Mouse (Mus musculus) lung, postnatal 25 days (tissue): ENCODE data around the gene Ncor2.

Experiments
- DNase-seq: peaks from one replicate; pipeline ENCODE4 v3.0.0; 2022; ENCODE audit warnings: low spot score

Gene Ncor2

GRCm38 (mm10) chr5:125093795-125094194 is 85.2 kb downstream of the Ncor2 start:
- DNase-seq, result no peak

GRCm38 (mm10) chr5:125088076-125088475 is 90.9 kb downstream of the Ncor2 start:
- DNase-seq, result no peak

- DNase-seq, result no peak
Observed at GRCm38 (mm10) chr5:125085097-125085617, 93.9 kb downstream of the Ncor2 start.

- DNase-seq, result no peak
Observed at GRCm38 (mm10) chr5:125083674-125084073, 95.3 kb downstream of the Ncor2 start.

GRCm38 (mm10) chr5:125081318-125082101 is 97.5 kb downstream of the Ncor2 start:
- DNase-seq, result peak; percentile 90

- peak; percentile 70 for DNase-seq
Observed at GRCm38 (mm10) chr5:125080787-125081317, 98.2 kb downstream of the Ncor2 start.

GRCm38 (mm10) chr5:125080352-125080751 is 98.7 kb downstream of the Ncor2 start:
- DNase-seq, result no peak

- DNase-seq, result no peak
Observed at GRCm38 (mm10) chr5:125078220-125078619, 100.8 kb downstream of the Ncor2 start.

GRCm38 (mm10) chr5:125076183-125076582 is 102.8 kb downstream of the Ncor2 start:
- DNase-seq, result no peak

GRCm38 (mm10) chr5:125074571-125075171 is 104.3 kb downstream of the Ncor2 start:
- DNase-seq, result no peak

GRCm38 (mm10) chr5:125073896-125074295 is 105.1 kb downstream of the Ncor2 start:
- no peak for DNase-seq

- DNase-seq, result no peak
Observed at GRCm38 (mm10) chr5:125073335-125073734, 105.7 kb downstream of the Ncor2 start.

- DNase-seq, result no peak
Observed at GRCm38 (mm10) chr5:125072425-125072824, 106.6 kb downstream of the Ncor2 start.

GRCm38 (mm10) chr5:125071919-125072318 is 107.1 kb downstream of the Ncor2 start:
- peak; percentile 69 for DNase-seq

- peak; percentile 78 for DNase-seq
Observed at GRCm38 (mm10) chr5:125070399-125070798, 108.6 kb downstream of the Ncor2 start.

- DNase-seq, result no peak
Observed at GRCm38 (mm10) chr5:125069916-125070315, 109.1 kb downstream of the Ncor2 start.

- no peak for DNase-seq
Observed at GRCm38 (mm10) chr5:125069426-125069825, 109.6 kb downstream of the Ncor2 start.

- no peak for DNase-seq
Observed at GRCm38 (mm10) chr5:125068371-125068951, 110.6 kb downstream of the Ncor2 start.

- no peak for DNase-seq
Observed at GRCm38 (mm10) chr5:125067673-125068072, 111.3 kb downstream of the Ncor2 start.

GRCm38 (mm10) chr5:125066479-125067471 is 112.2 kb downstream of the Ncor2 start:
- peak; percentile 81 for DNase-seq

GRCm38 (mm10) chr5:125063015-125063414 is 116.0 kb downstream of the Ncor2 start:
- DNase-seq, result no peak
